Mouse (Mus musculus) forebrain, embryonic 10.5 days (tissue): Measurements from ENCODE around the gene Hbq1b. TPM values are rescaled to one million over a fixed set of nuclear protein-coding genes. Genes with fewer than 3 reads are reported as not detected.
A peak's percentile ranks its signal among the peaks of the same experiment; 100 is the strongest.

Source experiments
- DNase-seq: peaks from one replicate; pipeline ENCODE4 v3.0.0-alpha.2; 2017; ENCODE audit warnings: low spot score; ENCODE audit errors: extremely low spot score
- H3K27ac ChIP-seq: fragments of 300-500 bp; sonication (generic); 2 replicates; pipeline ENCODE4 v1.5.1; 2016; ENCODE audit warnings: mild to moderate bottlenecking
- H3K27me3 ChIP-seq: fragments of 300-500 bp; sonication (generic); 2 replicates; pipeline ENCODE4 v1.6.1; 2016; ENCODE audit warnings: mild to moderate bottlenecking; ENCODE audit not compliant: poor library complexity, severe bottlenecking
- H3K36me3 ChIP-seq: fragments of 300-500 bp; sonication (generic); replicated peaks from 2 replicates; pipeline ENCODE4 v1.6.1; 2016; ENCODE audit warnings: mild to moderate bottlenecking, moderate library complexity
- H3K4me1 ChIP-seq: fragments of 300-500 bp; sonication (generic); 2 replicates; pipeline ENCODE4 v1.6.1; 2016
- H3K4me3 ChIP-seq: fragments of 300-500 bp; sonication (generic); 2 replicates; pipeline ENCODE4 v1.5.1; 2016; ENCODE audit warnings: mild to moderate bottlenecking, moderate library complexity
- H3K9me3 ChIP-seq: fragments of 300-500 bp; sonication (generic); 2 replicates; pipeline ENCODE4 v1.6.1; 2016; ENCODE audit warnings: mild to moderate bottlenecking, moderate library complexity
- WGBS: fragments of 180-500 bp; shearing (Covaris S2); methylation state at CpG from one replicate; pipeline ENCODE4 v1.1.7; 2016; 5-methylcytosine and 5-hydroxymethylcytosine counted together
- polyA plus RNA-seq: library from polyadenylated mRNA; unstranded; fragments of >200 nt; fragmentation: Nextera tagmentation; extraction: Ambion mirVana; gene quantifications from 2 replicates; pipeline ENCODE4 v1.2.1, GENCODE M21; 2016

Gene Hbq1b
- polyA plus RNA-seq, 1 experiment from 2014 or later: 10.1 TPM

GRCm38 (mm10) chr11:32316009-32316408, 29.2 kb downstream of the Hbq1b start:
- Histone ChIP-seq H3K27me3 (no peaks in the 10 kb centered on the region), H3K4me3 (no peak overlapping the region), H3K4me1 (peaks cover 6% of the 10 kb centered on the region; the same call in 1 of the 2 replicates), H3K9me3 (no peaks in the 10 kb centered on the region), H3K36me3 (no peaks in the 10 kb centered on the region), H3K27ac (no peak overlapping the region)
- WGBS: 86% methylated on average over 3 of the region's 3 CpGs
- no peak for DNase-seq

- no peaks in the 10 kb centered on the region for H3K9me3 ChIP-seq
- DNase-seq: no peak
- H3K4me3 ChIP-seq: no peak overlapping the region
- H3K27ac ChIP-seq: no peak overlapping the region
- 73% methylated on average over 11 of the region's 11 CpGs for WGBS
- H3K4me1 ChIP-seq: peaks cover 16% of the 10 kb centered on the region; the same call in 1 of the 2 replicates
- H3K27me3 ChIP-seq: no peaks in the 10 kb centered on the region
- no peaks in the 10 kb centered on the region for H3K36me3 ChIP-seq
These were observed 33.9 kb downstream of the Hbq1b start for GRCm38 (mm10) chr11:32320507-32321195.

DNA sequence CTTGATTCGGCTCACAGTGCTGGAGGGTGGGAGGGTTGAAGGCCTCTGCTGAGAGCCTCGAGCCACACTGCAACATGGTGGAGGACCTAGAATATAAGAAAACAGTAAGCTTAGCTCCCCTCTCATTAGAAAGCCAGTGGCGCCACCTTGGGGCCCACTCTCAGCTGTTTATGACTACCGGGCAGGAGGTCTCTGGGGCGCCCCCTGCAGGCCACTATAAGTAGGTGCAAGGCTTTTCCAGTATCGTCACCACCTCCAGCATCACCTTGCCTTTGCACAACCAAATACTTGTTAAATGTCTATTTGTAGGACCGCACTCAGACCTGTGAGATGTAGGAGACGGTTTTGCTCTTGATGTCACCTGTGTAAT, 34.4 kb downstream of the Hbq1b start:
- Histone ChIP-seq H3K9me3 (no peaks in the 10 kb centered on the region), H3K27me3 (0 out of 2 replicates have a peak, but pooled peaks cover 4% of the 10 kb centered on the region), H3K36me3 (no peaks in the 10 kb centered on the region), H3K27ac (no peak overlapping the region), H3K4me3 (no peak overlapping the region), H3K4me1 (peaks cover 16% of the 10 kb centered on the region; the same call in 1 of the 2 replicates)
- DNase-seq: peak; percentile 60
- WGBS: 45% methylated on average over 8 of the region's 8 CpGs

DNA sequence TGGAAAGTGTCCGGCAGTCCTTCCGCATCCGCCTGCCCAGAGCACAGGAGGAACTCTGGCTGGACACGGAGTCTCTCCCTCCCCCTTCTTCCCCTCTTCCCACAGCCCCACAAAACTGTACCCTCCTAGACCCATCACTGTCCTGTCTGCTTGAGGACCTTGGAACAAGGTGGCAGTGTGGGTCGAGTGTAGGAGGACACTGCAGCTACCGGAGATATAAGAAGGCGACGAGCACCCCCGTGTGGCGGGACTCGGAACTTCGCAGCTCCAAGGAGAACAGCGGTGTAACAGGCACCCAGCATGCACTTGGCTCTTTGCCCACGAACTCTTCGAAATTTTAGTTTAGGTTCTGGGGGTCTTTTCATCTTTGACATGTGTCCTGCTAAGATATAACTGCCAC, 37.8 kb downstream of the Hbq1b start:
- Histone ChIP-seq H3K4me1 (peaks cover 16% of the 10 kb centered on the region; the same call in 1 of the 2 replicates), H3K27ac (0 out of 2 replicates have a peak overlapping the region, but pooled peaks have one; percentile 9), H3K4me3 (peak overlapping the region; percentile 22; the same call in 1 of the 2 replicates), H3K27me3 (0 out of 2 replicates have a peak, but pooled peaks cover 5% of the 10 kb centered on the region), H3K36me3 (no peaks in the 10 kb centered on the region), H3K9me3 (no peaks in the 10 kb centered on the region)
- WGBS: 14% methylated on average over 15 of the region's 15 CpGs
- peak; percentile 92 for DNase-seq

DNA sequence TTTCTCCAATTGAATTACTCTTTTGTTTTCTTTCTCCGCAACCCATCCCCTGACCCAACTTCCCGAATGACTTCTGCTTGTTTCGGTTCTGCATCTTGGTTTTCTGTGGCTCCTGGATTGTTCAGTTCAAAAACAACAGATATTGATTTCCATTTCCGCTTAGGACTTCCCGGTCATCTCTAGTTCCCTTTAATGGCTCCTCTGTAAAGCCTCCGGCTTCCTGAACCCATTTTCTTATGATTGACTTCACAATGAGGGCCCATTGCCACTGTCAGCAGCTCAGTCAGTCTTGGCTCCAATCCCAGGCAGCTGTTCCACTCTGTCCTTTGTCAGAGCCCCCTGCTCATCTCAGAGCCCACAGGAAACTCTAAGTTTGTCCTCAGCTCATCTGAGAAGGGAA, 44.3 kb downstream of the Hbq1b start:
- WGBS: 74% methylated on average over 6 of the region's 6 CpGs
- DNase-seq: no peak
- no peak overlapping the region for H3K4me3 ChIP-seq
- H3K36me3 ChIP-seq: no peaks in the 10 kb centered on the region
- 0 out of 2 replicates have a peak, but pooled peaks cover 1% of the 10 kb centered on the region for H3K27me3 ChIP-seq
- H3K4me1 ChIP-seq: 0 out of 2 replicates have a peak, but pooled peaks cover 5% of the 10 kb centered on the region
- H3K27ac ChIP-seq: no peak overlapping the region
- H3K9me3 ChIP-seq: no peaks in the 10 kb centered on the region

- 78% methylated on average over 5 of the region's 5 CpGs for WGBS
- Histone ChIP-seq H3K27ac (no peak overlapping the region), H3K27me3 (no peaks in the 10 kb centered on the region), H3K4me1 (0 out of 2 replicates have a peak, but pooled peaks cover 5% of the 10 kb centered on the region), H3K4me3 (no peak overlapping the region), H3K36me3 (no peaks in the 10 kb centered on the region), H3K9me3 (peaks cover 3% of the 10 kb centered on the region; the same call in 1 of the 2 replicates)
- DNase-seq: no peak
These were observed 45.1 kb downstream of the Hbq1b start for GRCm38 (mm10) chr11:32331861-32332260.

- H3K4me1 ChIP-seq: 0 out of 2 replicates have a peak, but pooled peaks cover 5% of the 10 kb centered on the region
- H3K9me3 ChIP-seq: peaks cover 6% of the 10 kb centered on the region; the same call in 1 of the 2 replicates
- H3K27me3 ChIP-seq: no peaks in the 10 kb centered on the region
- no peak overlapping the region for H3K4me3 ChIP-seq
- WGBS: 92% methylated on average over 2 of the region's 2 CpGs
- DNase-seq: no peak
- H3K36me3 ChIP-seq: no peaks in the 10 kb centered on the region
- no peak overlapping the region for H3K27ac ChIP-seq
These were observed 46.5 kb downstream of the Hbq1b start for GRCm38 (mm10) chr11:32333235-32333634.

GRCm38 (mm10) chr11:32336435-32336907, 49.7 kb downstream of the Hbq1b start:
- Histone ChIP-seq H3K36me3 (no peaks in the 10 kb centered on the region), H3K9me3 (peaks cover 6% of the 10 kb centered on the region; the same call in 1 of the 2 replicates), H3K4me3 (no peak overlapping the region), H3K27ac (no peak overlapping the region), H3K4me1 (peaks cover 12% of the 10 kb centered on the region), H3K27me3 (no peaks in the 10 kb centered on the region)
- DNase-seq: no peak
- WGBS: 82% methylated on average over 6 of the region's 6 CpGs

Other genes with a start within 250 kb of the Hbq1b start
- gene Il9r, start 86.7 kb upstream of the Hbq1b start, polyA plus RNA-seq: not detected in 2 replicates
- 118 and 120 TPM in 2 replicates for gene Snrnp25, start 81.5 kb upstream of the Hbq1b start, polyA plus RNA-seq
- 21.9 and 22.9 TPM in 2 replicates for gene Rhbdf1, start 64.7 kb upstream of the Hbq1b start, polyA plus RNA-seq
- gene Mpg, start 60.5 kb upstream of the Hbq1b start, polyA plus RNA-seq: 31.0 and 31.2 TPM in 2 replicates
- gene Nprl3, start 19.3 kb upstream of the Hbq1b start, polyA plus RNA-seq: 48.3 and 48.6 TPM in 2 replicates
- gene Hba-x, start 10.6 kb upstream of the Hbq1b start, polyA plus RNA-seq: 3,082 and 4,268 TPM in 2 replicates
- 2,180 and 3,072 TPM in 2 replicates for gene Hba-a1, start 3.5 kb upstream of the Hbq1b start, polyA plus RNA-seq
- 3,944 and 5,635 TPM in 2 replicates for gene Hba-a2, start 9.5 kb downstream of the Hbq1b start, polyA plus RNA-seq
- not detected in 2 replicates for gene Hbq1a, start 13.1 kb downstream of the Hbq1b start, polyA plus RNA-seq
- 23.0 and 23.4 TPM in 2 replicates for gene Sh3pxd2b, start 60.9 kb downstream of the Hbq1b start, polyA plus RNA-seq
- gene Ubtd2, start 168.4 kb downstream of the Hbq1b start, polyA plus RNA-seq: 71.3 and 71.7 TPM in 2 replicates
- gene Efcab9, start 245.1 kb downstream of the Hbq1b start, polyA plus RNA-seq: 0.21 and 0.25 TPM in 2 replicates
- gene Stk10, start 246.3 kb downstream of the Hbq1b start, polyA plus RNA-seq: 2.0 and 2.3 TPM in 2 replicates